Mouse (Mus musculus) lung, postnatal 4 days (tissue): ENCODE measurements around the gene Tead4.
A peak's percentile ranks its signal among the peaks of the same experiment; 100 is the strongest.
"Not testable (repeated sequence)": the region's sequence is repeated elsewhere in the genome, so short reads cannot be mapped to it uniquely, and the experiment has no call there.

Experiments
- DNase-seq, 2 experiments: peaks; one replicate each; pipeline ENCODE4 v3.0.0; 2021

Tead4 gene

DNA sequence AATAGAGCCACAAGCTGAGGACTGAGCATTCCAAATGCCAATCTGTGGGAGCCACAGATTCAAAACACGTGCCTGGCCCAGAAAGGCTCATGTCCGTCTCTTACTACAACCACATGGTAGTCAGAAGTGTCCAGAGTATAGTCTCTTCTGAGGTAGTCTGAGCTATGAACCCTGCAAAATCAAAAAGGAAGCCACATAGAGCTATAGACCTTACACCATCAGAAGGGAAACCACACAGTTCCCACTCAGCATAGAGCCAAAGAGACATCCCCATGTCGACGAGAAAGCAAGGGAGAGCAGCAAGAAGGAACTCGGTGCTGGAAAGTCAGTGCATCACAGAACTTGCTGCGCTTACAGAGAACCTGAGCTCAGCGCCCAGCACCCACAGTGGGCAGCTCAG, 68.4 kb downstream of the Tead4 start:
- DNase-seq, result no peak

DNA sequence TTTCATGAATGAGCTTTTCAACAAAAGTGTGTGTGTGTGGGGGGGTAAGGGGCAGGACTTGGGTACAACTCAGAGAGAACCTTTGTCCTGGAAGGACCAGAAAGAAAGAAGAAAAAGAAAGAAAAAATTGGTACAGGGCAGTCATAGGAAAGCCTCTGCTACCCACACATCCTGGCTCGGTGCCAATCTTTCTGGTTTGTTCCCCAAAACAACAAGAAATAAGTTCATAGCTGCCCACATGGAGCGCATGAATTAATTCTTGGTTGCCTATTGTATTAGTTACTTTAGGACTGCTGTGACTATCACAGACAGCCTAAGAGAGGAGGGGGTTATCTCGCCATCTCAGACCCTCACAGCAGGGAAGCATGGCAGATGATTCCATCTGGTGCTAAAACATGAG, 68.9 kb downstream of the Tead4 start:
- no peak for DNase-seq

DNA sequence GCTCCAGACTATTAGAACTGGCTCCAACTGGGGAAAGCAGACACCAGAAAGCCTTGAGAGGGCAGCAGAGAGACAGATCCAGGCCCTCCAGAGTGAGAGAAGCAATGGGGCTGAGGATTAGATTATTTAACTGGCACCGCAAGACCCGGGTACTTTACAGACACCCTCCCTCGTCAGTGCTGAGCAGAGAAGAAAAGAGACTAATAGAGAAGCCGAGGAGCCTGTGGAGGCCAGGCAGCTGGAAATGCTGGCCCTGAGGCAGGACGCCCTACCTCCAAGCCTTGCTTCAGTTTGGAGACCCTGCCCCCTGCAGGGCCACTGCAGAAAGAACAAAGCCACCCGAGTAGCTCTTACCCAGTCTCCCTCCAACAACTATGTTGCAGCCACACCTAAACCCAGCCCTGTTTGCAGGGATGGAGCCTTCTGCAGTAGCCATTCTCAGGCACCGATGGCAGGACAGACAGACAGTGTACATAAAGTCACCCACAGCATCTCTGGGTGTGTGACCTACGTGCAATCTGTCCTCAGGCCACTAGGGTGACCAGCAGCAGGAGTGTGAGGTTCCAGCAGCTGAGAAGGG, 73.1 kb downstream of the Tead4 start:
- DNase-seq, result peak; percentile 52 to 67

DNA sequence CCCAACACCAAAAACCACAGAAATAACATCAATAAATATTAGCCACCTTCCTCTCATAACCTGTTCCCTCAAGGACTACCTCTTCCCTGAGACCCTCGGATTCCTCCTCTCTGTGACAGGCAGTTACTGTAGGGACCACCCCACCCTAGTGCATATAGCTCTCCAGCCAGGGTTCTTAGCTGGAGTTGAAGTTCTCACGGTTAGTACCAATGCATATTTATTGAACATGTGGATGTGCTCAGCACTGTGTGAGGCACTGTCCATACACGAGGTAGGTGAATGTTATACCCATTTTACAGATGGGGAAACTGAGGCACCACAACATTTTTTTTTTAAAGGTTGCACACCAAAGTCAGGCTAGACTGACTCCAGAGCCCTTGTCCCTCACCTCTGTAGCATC, 73.7 kb downstream of the Tead4 start:
- DNase-seq, result no peak

DNA sequence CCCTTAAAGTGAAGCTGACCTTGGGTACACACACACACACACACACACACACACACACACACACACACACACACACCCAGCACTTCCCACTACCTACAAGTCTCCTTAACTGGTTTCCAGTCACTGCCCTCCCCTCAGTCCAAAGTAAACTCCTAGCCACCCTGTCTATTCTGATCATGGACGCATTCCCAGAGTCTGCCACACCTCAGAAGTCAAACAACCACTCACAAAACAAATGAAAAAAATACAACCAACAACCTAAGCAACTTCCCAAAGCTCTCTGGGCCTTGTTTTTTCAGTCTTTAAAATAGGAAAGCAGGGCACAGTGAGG, 74.8 kb downstream of the Tead4 start:
- DNase-seq, result no peak

DNA sequence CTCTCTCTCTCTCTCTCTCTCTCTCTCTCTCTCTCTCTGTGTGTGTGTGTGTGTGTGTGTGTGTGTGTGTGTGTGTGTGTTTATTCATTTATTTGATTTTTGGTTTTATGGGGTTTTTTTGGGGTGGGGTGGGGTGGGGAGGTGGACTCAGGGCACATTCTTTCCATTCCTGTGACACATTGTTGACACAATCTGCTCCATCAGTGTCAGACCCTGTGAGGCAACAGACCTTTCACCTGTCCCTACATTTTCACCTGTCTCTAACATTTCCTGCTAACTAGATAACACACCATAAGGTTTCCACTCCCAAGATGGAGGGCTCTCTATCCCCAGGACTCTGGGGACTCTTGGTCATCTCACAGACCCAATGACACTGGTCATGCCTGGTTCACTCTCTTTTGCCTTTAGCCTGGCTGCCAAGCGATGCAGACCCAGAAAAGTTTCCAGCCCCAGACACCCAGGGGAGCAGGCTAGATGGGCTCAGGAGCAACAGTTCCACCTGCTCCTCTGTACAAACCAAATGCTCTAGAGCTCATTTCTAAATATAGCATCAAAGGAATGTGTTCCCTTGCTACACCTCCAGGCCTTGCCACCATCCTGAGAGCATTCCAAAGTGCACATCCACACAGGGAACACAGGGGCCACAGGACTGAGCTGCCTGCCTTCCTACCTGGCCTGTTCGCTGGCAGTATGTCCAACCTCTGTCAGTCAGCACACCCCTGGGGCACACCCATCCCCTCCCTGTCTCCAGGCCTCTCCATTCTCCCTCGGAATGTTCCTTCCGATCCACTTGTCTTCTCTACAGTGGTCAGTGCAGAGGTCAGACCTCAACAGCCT, 75.4 kb downstream of the Tead4 start:
- peak; percentile 19 to 57 for DNase-seq

DNA sequence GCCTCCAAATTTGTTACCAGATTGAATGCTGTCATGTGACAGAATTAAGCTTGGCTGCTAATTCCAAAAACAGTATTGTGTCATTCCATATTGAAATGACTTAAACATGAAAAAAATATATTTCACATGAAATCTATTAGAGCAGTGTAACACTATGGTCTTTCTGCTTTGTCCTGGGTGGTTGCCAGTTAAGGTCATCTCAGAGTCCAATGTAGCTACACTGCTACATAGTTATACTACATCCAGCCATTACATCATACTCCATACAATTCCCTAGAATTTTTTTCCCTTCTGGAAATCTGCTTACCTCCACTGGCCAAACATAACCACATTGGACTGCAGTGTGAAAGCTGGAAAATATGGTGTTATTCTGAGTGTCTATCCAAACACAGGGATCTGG, 77.5 kb downstream of the Tead4 start:
- DNase-seq, result no peak

DNA sequence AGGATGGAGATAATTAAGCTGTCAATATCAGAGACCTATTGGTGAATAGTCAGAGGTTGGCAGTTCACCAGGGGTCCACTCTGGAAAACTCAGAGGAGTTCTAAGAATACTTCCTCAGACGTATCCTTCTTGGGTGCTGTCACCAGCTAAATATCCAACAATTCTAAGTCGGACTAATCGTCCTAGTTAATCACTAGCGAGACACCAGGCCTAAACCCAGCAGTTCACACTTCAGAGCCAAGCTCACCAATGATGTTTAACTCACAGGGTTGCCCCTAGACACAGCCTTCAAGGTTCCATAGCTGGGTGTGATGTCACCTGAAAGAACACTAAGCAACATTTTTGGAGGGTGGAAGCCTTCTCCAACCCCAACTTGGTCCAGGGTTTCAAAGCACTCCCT, 85.6 kb downstream of the Tead4 start:
- not testable (repeated sequence) for DNase-seq

DNA sequence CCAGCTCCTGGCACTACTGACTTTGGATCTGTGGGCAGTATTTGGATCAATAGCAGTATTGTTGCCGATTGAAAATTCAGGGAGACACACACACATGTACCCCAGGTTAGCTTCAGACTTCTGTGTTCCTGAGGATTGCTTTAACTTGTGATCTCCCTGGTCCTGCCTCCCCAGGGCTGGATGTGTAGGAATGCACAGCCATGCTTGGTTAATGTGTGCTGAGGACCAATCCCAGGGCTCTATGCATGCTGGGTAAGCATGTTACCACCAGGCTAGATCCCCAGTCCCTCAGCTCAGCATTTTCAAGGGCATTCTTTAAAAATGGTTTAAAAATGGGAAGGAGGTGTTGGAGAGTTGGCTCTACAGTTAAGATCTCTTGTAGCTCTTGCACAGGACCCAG, 91.4 kb downstream of the Tead4 start:
- not testable (repeated sequence) for DNase-seq

DNA sequence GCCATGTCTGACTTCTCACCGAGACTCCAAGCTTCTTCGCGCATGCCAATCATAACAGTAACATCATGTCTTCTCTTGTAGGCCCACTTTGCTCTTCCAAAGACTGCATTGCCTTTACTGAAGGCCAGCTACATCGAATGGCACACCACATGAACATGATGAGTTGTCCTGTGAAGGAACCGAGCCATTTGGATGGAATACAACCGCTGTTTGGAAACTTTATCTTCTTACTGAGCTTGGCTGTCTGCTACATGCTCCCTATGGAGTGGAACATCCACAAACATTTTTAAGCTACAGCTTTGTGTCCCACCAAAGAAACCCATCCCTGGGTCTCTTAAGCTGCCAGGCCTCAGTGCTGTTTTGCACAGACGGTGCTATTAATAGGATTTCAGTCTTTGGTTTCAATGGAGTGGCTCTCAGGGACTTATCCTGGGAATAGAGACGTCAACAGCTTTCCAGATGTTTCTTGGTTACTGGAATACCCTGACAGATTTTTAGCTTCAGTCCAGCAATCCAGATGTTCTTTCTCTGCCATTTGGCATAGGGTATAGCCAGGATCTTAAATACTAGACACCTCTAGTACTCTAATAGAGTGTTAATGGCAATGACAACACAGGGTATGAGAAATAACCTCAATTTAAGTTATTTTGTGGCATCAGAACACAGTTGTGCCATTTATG, 92.0 kb downstream of the Tead4 start:
- no peak for DNase-seq

DNA sequence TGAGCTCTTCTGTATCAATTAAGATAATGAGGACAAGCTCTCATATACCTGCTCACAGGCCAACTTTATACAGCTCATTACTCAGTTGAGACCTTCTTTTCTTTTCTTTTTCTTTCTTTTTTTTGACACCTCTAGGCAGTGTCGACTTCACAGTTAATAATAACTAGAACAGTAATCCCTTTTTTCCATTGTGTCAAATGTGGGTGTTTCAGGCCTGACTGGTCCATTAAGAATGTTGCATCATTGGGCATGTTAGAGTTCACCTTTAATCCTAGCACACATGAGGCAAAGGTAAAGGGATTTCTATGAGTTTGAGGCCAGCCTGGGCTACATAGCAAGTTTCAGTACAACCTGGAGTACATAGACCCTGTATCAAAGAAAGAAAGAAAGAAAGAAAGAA, 97.1 kb downstream of the Tead4 start:
- DNase-seq, result no peak

DNA sequence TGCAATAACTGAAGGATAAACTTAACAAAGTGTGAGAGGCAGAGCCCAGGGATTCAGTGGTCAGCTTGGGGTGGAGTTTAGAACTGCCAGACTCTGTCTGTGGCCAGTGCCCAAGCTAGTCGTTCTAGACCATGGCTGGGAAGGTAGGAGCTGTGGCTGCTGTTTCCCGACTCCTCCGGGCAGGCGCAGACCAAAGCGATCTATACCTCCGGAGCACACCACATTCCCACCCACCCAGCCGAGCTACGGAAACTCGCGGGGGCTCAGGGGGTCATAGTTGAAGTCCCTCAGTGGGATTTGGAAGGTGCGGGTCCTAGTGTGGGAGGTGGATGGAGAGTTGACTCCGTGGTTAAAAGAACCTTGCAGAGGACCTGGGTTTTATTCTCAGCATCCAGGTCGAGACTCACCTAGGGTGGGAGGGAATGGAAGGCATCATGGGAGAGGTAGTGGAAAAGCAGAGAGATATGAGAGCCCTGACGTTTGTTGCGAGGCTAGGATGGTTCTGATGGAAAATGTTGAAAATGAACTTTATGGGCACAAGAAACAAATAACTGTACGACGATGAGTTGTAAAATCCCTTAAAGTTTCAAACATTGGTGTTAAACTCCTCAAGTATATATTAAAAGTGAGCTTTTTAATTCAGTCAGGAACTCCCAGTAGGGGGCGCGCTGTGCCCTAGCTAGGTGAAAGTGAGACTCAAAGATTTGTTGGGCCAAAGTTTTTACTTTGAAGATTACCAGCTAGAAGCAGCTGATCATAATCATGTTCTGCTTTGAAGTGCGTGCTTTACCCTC, 99.6 kb downstream of the Tead4 start:
- peak; percentile 59 to 82 for DNase-seq

DNA sequence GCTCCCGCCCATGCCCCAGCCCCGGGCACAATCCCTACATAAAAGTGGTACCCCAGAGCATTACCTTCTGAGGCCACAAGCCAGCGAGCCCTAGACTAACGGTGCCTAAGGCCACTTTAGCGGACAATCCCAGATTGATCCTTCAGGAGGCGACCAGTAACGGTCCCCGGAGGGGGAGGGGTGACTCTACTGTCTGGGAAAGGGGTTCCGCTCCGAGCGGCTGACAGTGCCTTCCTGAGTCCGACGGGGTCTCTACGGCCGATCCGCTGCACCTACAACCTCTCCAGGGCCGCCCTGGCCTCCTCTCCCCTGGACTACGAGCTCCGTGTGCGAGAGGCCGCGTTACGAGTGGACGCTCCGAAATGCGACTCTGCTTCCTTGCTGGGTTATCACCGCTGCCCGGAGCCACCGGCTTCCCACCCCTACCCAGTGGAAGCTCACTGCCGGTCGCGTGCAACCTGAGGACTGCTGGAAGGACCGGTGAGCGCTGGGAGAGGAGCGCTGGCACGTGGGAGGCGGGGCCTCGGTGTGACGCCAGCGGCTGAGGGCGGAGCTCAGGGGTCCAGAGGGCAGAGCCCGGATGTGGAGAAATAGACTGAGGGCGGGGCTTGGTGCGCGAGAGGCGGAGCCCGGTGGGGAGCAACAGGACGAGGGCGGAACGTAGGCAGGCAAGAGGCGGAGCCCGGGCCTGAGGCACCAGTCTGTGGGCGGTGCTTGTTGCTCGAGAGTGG, 100.3 kb downstream of the Tead4 start:
- peak; percentile 99 to 100 for DNase-seq

DNA sequence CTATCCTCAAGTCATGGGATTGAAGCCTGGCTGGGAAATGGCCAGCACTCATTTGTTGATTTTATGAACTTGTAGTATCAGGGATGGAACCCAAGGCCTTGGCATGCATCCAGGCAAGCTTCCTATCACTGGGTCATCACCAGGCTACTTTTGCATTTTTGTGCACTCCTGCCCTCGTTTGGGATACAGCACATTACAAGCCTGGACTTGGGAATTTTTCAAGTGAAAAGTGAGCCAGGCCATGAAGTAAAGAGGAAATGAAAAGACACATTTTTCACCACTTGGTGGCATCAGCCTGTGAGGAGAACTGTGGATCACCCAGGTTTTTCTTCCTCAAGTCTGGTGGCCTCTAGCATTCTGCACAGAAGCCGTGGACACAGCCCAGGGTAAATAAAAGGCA, 117.1 kb downstream of the Tead4 start:
- no peak for DNase-seq

DNA sequence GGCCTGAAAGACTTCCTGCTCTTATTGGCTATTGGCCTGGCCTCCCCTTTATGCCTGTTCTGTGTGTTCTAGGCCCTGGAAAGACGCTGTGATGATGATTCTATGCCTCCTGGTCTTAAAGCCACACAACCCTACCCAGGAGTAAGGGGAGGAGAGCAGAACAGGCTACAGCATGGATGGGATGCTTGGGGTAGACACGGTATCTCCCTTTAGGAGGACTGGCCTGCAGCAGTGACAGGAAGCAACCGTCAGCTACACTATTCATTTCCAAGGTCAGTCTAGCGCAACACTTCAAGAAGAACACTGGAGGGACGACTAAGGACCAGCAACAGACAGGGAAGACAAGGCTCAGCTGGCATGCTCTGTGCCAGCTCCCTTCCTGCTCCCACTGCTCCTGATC, 119.4 kb downstream of the Tead4 start:
- DNase-seq, result no peak

DNA sequence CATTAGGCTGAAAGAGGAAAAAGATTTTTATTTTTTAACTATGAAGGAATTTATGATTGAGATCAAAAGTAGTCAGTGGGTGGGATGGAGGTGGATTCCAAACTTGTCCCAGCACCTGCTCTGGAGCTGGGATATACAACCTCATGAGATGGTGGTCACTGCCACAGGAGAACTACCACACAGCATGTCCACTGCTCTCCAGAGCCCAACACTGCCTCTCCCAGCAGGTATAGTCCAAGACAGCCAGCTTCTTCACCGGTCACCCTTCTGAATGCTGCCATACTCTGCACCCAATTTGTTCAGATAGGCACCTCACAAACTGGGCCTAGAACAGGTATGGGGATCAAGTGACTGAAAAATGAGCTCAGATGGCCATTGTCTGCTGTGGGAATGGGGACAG, 121.0 kb downstream of the Tead4 start:
- no peak for DNase-seq

DNA sequence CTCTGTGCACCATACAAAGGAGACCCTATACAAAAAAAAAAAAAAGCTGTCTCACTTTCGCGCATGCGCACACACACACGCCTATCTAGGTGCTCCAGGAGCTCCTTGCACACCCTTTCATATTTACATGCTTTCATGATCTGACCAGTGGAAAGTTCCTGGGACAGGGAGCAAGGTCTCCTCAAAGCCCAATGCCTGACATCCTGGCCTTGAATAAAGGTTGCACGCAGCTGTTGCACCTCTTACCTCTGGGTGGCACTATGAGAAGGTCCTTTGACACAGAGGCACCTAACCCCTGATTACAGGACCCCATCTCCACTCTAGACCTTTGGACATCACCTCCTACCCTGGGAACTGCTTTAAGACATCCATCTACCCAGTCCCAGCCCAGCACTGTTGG, 121.4 kb downstream of the Tead4 start:
- no peak for DNase-seq

DNA sequence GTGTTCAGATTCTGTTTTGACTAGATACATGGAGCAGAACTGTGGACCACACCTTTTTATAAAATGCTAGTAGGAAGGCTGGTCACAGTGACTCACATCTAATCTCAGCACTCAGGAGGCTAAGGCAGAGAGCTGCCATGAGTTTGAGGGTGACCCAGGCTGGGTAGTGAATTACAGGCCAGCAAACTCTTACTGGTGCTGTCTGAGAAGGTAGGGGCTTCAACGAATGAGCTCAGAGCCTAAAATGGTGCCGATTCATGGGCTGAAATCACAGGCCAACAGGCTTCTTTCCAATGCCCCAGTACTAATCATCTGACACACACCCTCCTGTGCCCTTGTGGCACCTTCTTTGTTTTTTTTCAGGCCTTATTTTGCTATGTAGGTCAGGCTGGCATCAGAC, 121.9 kb downstream of the Tead4 start:
- DNase-seq, result no peak
